Mouse (Mus musculus): ENCODE data around the gene E430018J23Rik.

Gene E430018J23Rik

DNA sequence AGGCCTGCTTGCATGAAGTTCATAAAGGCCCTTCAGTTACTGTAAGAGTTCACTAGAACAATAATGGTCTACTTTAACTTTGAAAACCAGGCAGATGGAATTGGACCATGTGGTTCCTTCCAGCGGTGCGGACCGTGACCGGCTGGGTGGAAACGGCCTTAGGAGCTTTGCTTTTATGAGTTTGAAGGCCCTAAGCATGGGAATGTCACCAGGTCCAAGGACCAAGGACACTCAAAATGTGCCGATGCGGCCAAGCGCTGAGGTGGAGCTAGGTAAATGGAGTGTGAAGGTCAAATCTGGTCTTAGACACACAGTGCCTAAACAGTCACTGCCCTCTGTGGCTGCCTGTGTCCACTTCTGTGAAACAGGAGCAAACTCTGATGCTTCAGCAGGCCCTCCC is 52.1 kb downstream of the E430018J23Rik start:
- DNase-seq = no peak
